Mouse (Mus musculus): Measurements from ENCODE around the gene Etfrf1. TPM values are rescaled to one million over a fixed set of nuclear protein-coding genes. Genes with fewer than 3 reads are reported as not detected.

The Etfrf1 gene
- total RNA-seq, 4 experiments from 2014 or later: 24.0 to 27.9 (median 26.4) TPM

GRCm38 (mm10) chr6:145224246-145224645, 13.3 kb downstream of the Etfrf1 start:
- no peak for DNase-seq (ENCODE audit: low spot score in 2 of 2)

- no peak for DNase-seq (ENCODE audit: low spot score in 2 of 2)
These were observed 15.4 kb downstream of the Etfrf1 start for GRCm38 (mm10) chr6:145226296-145226695.

- no peak for DNase-seq (ENCODE audit: low spot score in 2 of 2)
These were observed 23.5 kb downstream of the Etfrf1 start for GRCm38 (mm10) chr6:145234391-145234790.

DNA sequence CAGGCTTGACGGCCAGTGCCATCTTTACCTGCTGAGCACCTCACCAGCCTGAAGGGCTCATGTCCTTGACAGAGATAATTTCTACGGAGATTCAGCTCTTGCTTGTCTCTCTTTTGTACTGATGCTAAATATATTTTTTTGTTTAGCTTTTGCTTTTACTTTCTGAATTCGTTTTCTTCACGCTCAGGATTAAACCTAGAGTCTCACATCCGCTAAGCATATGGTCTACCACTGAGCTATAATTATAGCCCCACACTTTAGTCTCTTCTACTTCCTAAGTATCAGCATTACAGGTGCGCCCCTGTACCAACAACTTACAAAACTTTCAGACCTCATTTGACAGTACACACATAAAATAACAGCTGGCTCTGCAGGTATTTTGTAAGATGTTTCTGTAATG, 24.4 kb downstream of the Etfrf1 start:
- DNase-seq (ENCODE audit: low spot score in 2 of 2): no peak

DNA sequence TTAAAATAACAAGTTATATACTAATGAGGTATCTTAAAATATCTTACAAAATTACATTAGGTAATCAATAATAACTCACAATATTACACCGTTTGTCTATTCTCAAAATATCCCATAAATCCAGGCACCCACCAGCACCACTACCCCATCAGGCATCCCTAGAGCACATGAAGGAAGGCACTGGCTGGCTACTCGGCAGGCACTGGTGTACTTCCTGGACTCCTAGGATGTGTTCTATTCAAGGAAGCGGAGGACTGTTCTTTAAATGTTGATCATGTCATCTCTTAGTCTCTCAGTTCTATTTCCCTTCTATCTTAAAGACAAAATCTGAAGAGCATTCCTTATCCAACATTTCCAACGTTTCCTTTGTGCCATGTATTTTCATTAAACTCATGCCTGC, 26.2 kb downstream of the Etfrf1 start:
- no peak for DNase-seq (ENCODE audit: low spot score in 2 of 2)

- no peak for DNase-seq (ENCODE audit: low spot score in 2 of 2)
These were observed 29.4 kb downstream of the Etfrf1 start for GRCm38 (mm10) chr6:145240285-145240684.

DNA sequence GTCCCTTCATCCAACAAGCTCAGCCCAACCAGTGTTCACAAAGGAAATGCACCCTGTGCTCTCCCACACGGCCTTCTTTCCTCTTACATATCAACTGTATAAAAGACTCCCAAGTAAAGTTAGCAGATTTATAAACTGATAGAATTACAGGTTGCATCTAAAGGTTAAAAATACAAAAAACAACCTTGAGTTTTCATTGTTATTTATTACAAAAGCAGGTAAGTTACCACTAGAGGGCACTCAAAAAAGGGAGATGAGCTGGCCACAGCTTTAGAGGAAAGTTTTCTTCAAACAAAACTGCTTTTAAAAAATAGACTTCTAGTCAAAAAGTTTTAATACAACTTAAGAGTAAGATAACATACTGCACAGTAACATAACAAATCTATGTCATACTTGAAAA, 31.6 kb downstream of the Etfrf1 start:
- DNase-seq (ENCODE audit: low spot score in 2 of 2): no peak

- DNase-seq (ENCODE audit: low spot score in 2 of 2): no peak
These were observed 35.9 kb downstream of the Etfrf1 start for GRCm38 (mm10) chr6:145246841-145247240.

GRCm38 (mm10) chr6:145247886-145248285, 37.0 kb downstream of the Etfrf1 start:
- DNase-seq (ENCODE audit: low spot score in 2 of 2): no peak

DNA sequence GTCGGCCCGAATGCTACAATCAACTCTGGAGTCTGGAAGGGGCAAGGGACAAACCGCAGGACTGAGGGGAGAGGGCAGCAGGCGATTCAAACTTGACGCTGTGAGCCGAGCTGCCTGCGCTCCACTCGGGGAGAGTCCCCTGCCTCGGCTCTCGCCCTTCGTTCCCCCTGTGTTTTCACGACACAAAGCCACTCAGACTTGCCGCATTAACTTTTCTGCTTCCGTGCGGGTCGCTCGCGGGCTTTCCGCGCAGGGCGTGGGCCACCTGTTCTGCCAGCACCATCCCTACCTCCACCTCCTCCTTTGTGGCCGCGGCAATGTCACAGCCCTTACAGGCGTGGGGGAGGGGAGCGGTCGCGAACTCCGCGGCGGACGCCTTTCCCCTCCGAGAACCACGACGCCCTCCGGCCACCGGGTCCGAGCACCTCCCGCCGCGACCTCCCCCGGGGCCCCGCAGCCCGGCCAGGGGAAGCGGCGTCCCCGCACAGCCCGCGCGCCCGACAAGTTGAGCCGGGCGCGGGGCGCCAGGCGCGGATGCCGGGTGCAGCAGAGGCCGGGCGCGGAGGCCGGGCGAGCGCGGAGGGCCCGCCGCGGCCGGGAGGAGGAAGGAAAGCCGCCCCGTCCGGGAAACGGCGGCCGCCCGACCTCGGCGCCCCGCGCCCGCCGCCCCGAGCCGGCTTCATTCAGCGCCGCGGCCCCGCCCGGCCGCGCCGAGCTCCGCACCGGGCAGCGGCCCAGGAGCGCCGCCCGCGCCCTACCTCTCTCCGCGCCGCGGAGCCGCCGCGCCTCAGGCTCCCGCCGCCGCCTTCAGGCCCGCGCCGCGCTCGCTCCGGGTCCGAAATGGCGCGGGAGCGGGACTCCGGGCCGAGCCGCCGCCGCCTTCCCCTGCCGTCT, 38.6 kb downstream of the Etfrf1 start:
- DNase-seq (ENCODE audit: low spot score in 2 of 2): peak; percentile 20 to 29

DNA sequence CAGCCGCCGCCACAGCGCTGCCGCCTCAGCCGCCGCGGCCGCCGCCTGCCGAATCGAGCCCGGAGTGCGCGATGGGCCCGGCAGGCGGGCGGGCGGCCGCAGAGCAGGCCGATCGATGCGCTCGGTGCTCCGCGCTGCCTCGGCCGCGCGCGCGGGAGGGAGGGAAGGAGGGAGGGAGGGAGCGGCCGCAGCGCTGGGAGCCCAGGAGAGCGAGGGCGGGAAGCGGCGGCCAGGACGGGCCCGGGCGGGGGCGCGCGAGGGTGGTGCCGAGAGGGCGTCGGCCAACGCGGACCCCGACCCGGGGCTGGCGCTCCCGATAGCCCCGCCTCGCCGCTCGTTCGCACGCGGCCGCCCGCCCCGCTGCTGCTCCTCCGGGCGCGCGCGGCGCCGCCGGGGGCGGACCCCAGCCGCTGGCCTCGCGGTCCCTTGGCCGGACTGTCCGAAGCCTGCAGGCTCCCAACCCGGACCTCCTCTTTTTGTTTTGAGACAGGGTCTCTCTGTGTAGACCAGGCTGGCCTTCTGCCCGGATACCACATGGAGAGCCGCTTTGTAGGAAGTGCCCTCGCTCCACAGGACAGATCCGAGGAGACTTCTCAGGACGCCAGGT, 39.4 kb downstream of the Etfrf1 start, which contains the start of gene Kras:
Gene Kras (minus strand): TSS at position 55 of the 607 bp plus-strand sequence.
- DNase-seq (ENCODE audit: low spot score in 2 of 2): peak; percentile 60 to 82

- DNase-seq (ENCODE audit: low spot score in 2 of 2): peak; percentile 18 to 48
These were observed 39.9 kb downstream of the Etfrf1 start for GRCm38 (mm10) chr6:145250820-145251219.

- no peak for DNase-seq (ENCODE audit: low spot score in 2 of 2)
These were observed 45.2 kb downstream of the Etfrf1 start for GRCm38 (mm10) chr6:145255952-145256700.

DNA sequence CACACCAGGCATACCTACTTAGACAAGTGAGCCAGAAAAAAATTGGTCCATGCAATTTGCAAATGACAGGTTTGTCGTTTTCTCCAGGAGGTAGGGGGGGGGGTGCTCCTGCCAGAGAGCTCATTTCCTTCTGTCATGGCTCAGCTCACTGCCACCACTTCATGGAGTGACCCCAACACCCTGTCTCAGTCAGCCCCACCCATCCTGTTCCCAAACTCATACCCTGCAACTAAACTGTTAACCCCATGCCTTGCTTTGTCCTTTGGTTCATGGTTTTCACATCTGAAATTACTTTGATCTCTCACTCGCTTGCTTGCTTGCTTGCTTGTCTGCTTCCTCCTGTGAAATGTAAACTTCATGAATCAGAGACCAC, 45.8 kb downstream of the Etfrf1 start:
- no peak for DNase-seq (ENCODE audit: low spot score in 2 of 2)

DNA sequence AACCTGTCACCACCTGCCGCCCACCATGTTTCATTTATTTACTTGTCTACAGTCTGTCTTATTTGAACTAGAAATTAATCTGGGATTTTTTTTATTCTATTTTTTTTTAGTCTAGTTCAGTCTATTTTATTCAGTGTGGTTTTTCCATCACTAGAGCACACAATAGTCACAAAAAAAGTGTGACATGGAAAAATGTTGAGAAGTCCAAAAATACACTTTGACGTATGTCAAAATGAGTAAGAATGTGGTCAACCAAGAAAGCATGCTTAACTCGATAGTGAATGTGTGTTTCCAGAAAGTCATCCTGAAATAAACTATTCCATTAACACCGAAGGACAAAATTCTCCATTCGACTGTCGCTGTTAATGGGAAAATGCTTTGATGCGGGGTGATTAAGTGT, 51.4 kb downstream of the Etfrf1 start:
- DNase-seq (ENCODE audit: low spot score in 2 of 2): no peak

Other genes with a start within 250 kb of the Etfrf1 start
- gene Bcat1, start 134.9 kb upstream of the Etfrf1 start, total RNA-seq (2022): 10 to 100 TPM; 92.3 to 98.0 (median 95.9) TPM
- 1 to 10 TPM; 1.8 to 8.3 (median 4.6) TPM for gene Lrmp, start 95.5 kb upstream of the Etfrf1 start, total RNA-seq (2022)
- 1 to 10 TPM; 1.1 to 1.9 (median 1.2) TPM for gene Casc1, start 129 bp upstream of the Etfrf1 start, total RNA-seq (2022)
- 10 to 100 TPM; 70.6 to 83.1 (median 72.7) TPM for gene Kras, start 39.1 kb downstream of the Etfrf1 start, total RNA-seq (2022)

All from left cerebral cortex, adult 8-10 months (tissue).